Mouse (Mus musculus): ENCODE data around the gene Vmn2r94. TPM values are rescaled to one million over a fixed set of nuclear protein-coding genes. Genes with fewer than 3 reads are reported as not detected.

Vmn2r94 gene
- polyA plus RNA-seq (2016; fragmentation: Nextera tagmentation; extraction: Ambion mirVana) = not detected in 2 replicates

- no peak within 1 kb of the TSS for H3K4me3 ChIP-seq
- H3K36me3 ChIP-seq = no peaks in the 10 kb centered on the region
- no peak within 1 kb of the TSS for H3K27ac ChIP-seq
- peaks cover 11% of the 10 kb centered on the region; the same call in 1 of the 2 replicates for H3K9me3 ChIP-seq
- 64% methylated on average over 2 of the region's 2 CpGs for whole genome bisulfite sequencing
- no peaks in the 10 kb centered on the region for H3K27me3 ChIP-seq (ENCODE audit: insufficient read depth, poor library complexity, severe bottlenecking)
- no peaks in the 10 kb centered on the region for H3K4me1 ChIP-seq (replicated peaks)
- DNase-seq (ENCODE audit: low spot score) = no peak
Observed at GRCm38 (mm10) chr17:18277656-18278055, at the start of gene Vmn2r94. Vmn2r94 (minus strand) TSS chr17:18277756.

GRCm38 (mm10) chr17:18323031-18323430 lies 45.5 kb upstream of the Vmn2r94 start:
- Histone ChIP-seq H3K27me3 (ENCODE audit: insufficient read depth, poor library complexity, severe bottlenecking) (no peaks in the 10 kb centered on the region), H3K36me3 (no peaks in the 10 kb centered on the region), H3K27ac (no peak overlapping the region), H3K9me3 (peaks cover 25% of the 10 kb centered on the region), H3K4me1 (replicated peaks) (no peaks in the 10 kb centered on the region), H3K4me3 (no peak overlapping the region)
- DNase-seq (ENCODE audit: low spot score) = no peak
- 96% methylated on average over 2 of the region's 2 CpGs for WGBS

- H3K27ac ChIP-seq = no peak within 1 kb of the TSS
- no peak within 1 kb of the TSS for H3K4me3 ChIP-seq
- H3K9me3 ChIP-seq = no peaks in the 10 kb centered on the region
- H3K4me1 ChIP-seq (replicated peaks) = no peaks in the 10 kb centered on the region
- H3K27me3 ChIP-seq (ENCODE audit: insufficient read depth, poor library complexity, severe bottlenecking) = no peaks in the 10 kb centered on the region
- no peaks in the 10 kb centered on the region for H3K36me3 ChIP-seq
- WGBS = 47% methylated on average over 1 of the region's 1 CpGs
- no peak for DNase-seq (ENCODE audit: low spot score)
Observed at GRCm38 (mm10) chr17:18297799-18298198, 20.2 kb upstream of the Vmn2r94 start, which contains the start of gene Vmn2r93. Vmn2r93 (plus strand) TSS chr17:18298099.

GRCm38 (mm10) chr17:18236931-18237330 lies 40.6 kb downstream of the Vmn2r94 start:
- H3K27ac ChIP-seq = no peak overlapping the region
- H3K4me3 ChIP-seq = no peak overlapping the region

GRCm38 (mm10) chr17:18231996-18232395 lies 45.6 kb downstream of the Vmn2r94 start:
- Histone ChIP-seq H3K4me3 (no peak overlapping the region), H3K4me1 (replicated peaks) (no peaks in the 10 kb centered on the region), H3K27ac (no peak overlapping the region), H3K9me3 (peaks cover 8% of the 10 kb centered on the region), H3K36me3 (no peaks in the 10 kb centered on the region), H3K27me3 (ENCODE audit: insufficient read depth, poor library complexity, severe bottlenecking) (no peaks in the 10 kb centered on the region)
- no peak for DNase-seq (ENCODE audit: low spot score)
- WGBS = 76% methylated on average over 2 of the region's 2 CpGs

More at GRCm38 (mm10) chr17:18236931-18237330, 40.6 kb downstream of the Vmn2r94 start:
- H3K9me3 ChIP-seq = peaks cover 13% of the 10 kb centered on the region
- WGBS = 80% methylated on average over 14 of the region's 14 CpGs
- no peaks in the 10 kb centered on the region for H3K36me3 ChIP-seq
- DNase-seq (ENCODE audit: low spot score) = no peak
- H3K4me1 ChIP-seq (replicated peaks) = no peaks in the 10 kb centered on the region
- no peaks in the 10 kb centered on the region for H3K27me3 ChIP-seq (ENCODE audit: insufficient read depth, poor library complexity, severe bottlenecking)

GRCm38 (mm10) chr17:18221300-18221699 lies 56.3 kb downstream of the Vmn2r94 start:
- no peak for DNase-seq (ENCODE audit: low spot score)
- H3K27me3 ChIP-seq (ENCODE audit: insufficient read depth, poor library complexity, severe bottlenecking) = no peaks in the 10 kb centered on the region
- H3K27ac ChIP-seq = no peak overlapping the region
- peaks cover 29% of the 10 kb centered on the region for H3K9me3 ChIP-seq
- H3K36me3 ChIP-seq = no peaks in the 10 kb centered on the region
- no peaks in the 10 kb centered on the region for H3K4me1 ChIP-seq (replicated peaks)
- no peak overlapping the region for H3K4me3 ChIP-seq

Other genes with a start within 250 kb of the Vmn2r94 start
- gene Vmn2r124, start 228.3 kb downstream of the Vmn2r94 start, polyA plus RNA-seq (2016; fragmentation: Nextera tagmentation; extraction: Ambion mirVana) = 0.01 TPM in 1 of 2 replicates, not detected in the other
- gene Vmn2r91, start 192.7 kb downstream of the Vmn2r94 start, polyA plus RNA-seq (2016; fragmentation: Nextera tagmentation; extraction: Ambion mirVana) = not detected in 2 replicates
- not detected in 2 replicates for gene Vmn2r92, start 125.9 kb downstream of the Vmn2r94 start, polyA plus RNA-seq (2016; fragmentation: Nextera tagmentation; extraction: Ambion mirVana)
- gene Vmn2r93, start 20.3 kb upstream of the Vmn2r94 start, polyA plus RNA-seq (2016; fragmentation: Nextera tagmentation; extraction: Ambion mirVana) = not detected in 2 replicates
- 0.01 TPM in 1 of 2 replicates, not detected in the other for gene Vmn2r95, start 146.3 kb upstream of the Vmn2r94 start, polyA plus RNA-seq (2016; fragmentation: Nextera tagmentation; extraction: Ambion mirVana)

Measured in hindbrain, embryonic 10.5 days (tissue).